Mouse (Mus musculus): ENCODE results near the gene Herc1. TPM values are rescaled to one million over a fixed set of nuclear protein-coding genes. Genes with fewer than 3 reads are reported as not detected.

Gene Herc1
- total RNA-seq (2014; fragmentation: Nextera tagmentation) (91.0 and 97.4 TPM in 2 replicates), total RNA-seq (2017) (96.9 and 106 TPM in 2 replicates)

- ATAC-seq (replicated peaks; ENCODE audit: low FRiP score, low TSS enrichment, poor library complexity, severe bottlenecking): peak; percentile 87
Observed at GRCm38 (mm10) chr9:66349860-66350787, at the start of gene Herc1. Herc1 (plus strand) TSS chr9:66350450.

GRCm38 (mm10) chr9:66304320-66305090 is 45.7 kb upstream of the Herc1 start:
- no peak for ATAC-seq (replicated peaks; ENCODE audit: low FRiP score, low TSS enrichment, poor library complexity, severe bottlenecking)

GRCm38 (mm10) chr9:66305121-66306112 is 44.8 kb upstream of the Herc1 start:
- ATAC-seq (replicated peaks; ENCODE audit: low FRiP score, low TSS enrichment, poor library complexity, severe bottlenecking): peak; percentile 38; the same call in 1 of the 2 replicates

DNA sequence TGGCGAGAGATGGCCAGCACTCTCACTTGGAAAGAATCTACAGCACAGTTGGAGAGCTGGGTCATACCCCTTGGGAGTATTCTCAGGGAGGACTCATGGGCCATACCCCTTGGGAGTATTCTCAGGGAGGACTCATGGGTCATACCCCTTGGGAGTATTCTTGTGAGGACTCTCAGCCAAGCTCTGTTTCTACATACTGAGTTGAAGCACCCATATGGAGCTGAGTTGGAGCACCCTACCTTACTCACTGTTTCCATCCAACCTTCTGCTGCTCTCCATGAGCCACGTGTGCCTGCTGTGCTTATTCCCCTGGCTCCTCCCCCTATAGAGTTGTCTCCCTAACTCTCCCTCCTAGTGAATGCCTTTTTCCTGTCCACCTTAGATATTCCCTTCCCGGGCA is 43.8 kb upstream of the Herc1 start:
- ATAC-seq (replicated peaks; ENCODE audit: low FRiP score, low TSS enrichment, poor library complexity, severe bottlenecking): no peak

GRCm38 (mm10) chr9:66307341-66307740 is 42.9 kb upstream of the Herc1 start:
- ATAC-seq (replicated peaks; ENCODE audit: low FRiP score, low TSS enrichment, poor library complexity, severe bottlenecking): peak; percentile 88

- ATAC-seq (replicated peaks; ENCODE audit: low FRiP score, low TSS enrichment, poor library complexity, severe bottlenecking): no peak
Observed at GRCm38 (mm10) chr9:66308741-66309140, 41.5 kb upstream of the Herc1 start.

DNA sequence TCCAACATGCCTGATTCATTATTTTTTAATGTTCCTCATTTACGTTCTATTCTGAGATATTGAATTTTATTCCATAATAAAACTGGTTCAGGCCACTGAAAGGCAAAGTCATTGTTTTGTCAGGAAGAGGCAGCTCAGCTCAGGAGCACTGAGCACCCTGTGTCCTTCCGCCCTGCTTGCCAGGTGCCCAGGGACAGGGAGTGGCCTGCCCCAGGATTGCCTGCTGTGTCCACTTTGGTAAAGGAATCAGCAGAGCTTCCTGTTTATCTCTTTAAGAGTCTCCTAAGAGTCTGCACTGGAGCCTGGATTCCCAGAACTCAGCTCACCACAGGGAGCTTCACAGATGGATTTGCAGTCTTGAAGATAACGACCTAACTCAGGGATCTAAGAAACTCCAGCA is 38.8 kb upstream of the Herc1 start:
- ATAC-seq (replicated peaks; ENCODE audit: low FRiP score, low TSS enrichment, poor library complexity, severe bottlenecking): no peak

DNA sequence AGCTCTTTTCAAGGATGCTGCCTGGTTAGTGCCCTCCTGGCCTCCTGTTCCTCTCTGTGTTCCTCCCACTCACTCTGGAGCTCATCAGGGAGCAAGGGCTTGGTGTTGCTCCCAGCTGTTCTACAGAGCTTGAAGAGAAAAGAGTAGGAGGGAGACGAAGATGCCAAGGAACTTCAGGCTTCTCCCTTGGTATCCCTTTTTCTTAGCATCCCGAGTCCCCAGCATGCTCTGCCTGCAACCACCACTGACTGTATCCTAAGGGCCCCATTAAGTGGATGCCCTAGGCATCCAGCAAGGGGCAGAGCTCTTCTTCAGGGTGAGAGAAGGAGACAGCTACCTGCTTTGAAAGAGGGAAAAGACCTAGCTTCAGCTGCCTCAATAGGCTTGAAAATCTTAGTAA is 33.6 kb upstream of the Herc1 start:
- ATAC-seq (replicated peaks; ENCODE audit: low FRiP score, low TSS enrichment, poor library complexity, severe bottlenecking): no peak

- ATAC-seq (replicated peaks; ENCODE audit: low FRiP score, low TSS enrichment, poor library complexity, severe bottlenecking): no peak
Observed at GRCm38 (mm10) chr9:66322010-66322931, 28.0 kb upstream of the Herc1 start.

DNA sequence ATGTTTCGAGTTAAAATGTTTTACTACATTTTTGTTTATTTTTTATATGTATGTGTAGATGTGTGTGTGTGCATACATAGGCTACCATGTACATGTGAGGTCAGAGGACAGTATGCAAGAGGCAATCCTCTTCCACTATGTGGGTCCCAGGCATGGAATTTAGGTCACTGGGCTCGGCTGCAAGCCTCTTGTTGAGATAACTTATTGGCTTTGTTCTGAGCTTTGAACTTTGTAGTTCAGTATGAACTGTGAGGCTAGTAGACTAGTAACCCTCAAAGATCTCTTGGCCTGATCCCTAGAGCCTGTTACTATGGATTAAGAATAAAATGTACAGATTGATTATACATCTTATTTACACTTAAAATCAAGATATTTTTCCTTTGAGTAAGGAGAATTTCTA is 23.4 kb upstream of the Herc1 start:
- ATAC-seq (replicated peaks; ENCODE audit: low FRiP score, low TSS enrichment, poor library complexity, severe bottlenecking): no peak

GRCm38 (mm10) chr9:66329474-66329873 is 20.8 kb upstream of the Herc1 start:
- no peak for ATAC-seq (replicated peaks; ENCODE audit: low FRiP score, low TSS enrichment, poor library complexity, severe bottlenecking)

DNA sequence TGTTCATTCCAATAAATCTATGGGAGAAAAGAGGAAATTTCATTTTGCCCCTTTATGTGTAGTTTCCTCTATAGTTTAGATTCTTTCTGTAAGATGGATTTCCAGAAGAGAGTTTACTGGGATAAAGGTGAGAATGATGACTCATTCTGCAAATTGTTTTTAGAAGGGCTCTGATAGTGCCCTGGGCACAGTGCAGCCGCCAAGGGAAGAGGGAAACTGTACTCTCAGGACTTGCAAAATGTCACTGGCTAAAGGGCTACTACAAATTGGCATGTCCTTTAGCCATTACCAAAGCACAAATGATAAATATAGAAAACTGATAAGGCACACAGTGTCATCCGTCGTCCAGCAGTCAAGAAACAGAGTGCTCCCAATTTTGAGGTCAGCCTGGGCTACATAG is 19.8 kb upstream of the Herc1 start:
- no peak for ATAC-seq (replicated peaks; ENCODE audit: low FRiP score, low TSS enrichment, poor library complexity, severe bottlenecking)

- ATAC-seq (replicated peaks; ENCODE audit: low FRiP score, low TSS enrichment, poor library complexity, severe bottlenecking): no peak
Observed at GRCm38 (mm10) chr9:66331548-66331947, 18.7 kb upstream of the Herc1 start.

DNA sequence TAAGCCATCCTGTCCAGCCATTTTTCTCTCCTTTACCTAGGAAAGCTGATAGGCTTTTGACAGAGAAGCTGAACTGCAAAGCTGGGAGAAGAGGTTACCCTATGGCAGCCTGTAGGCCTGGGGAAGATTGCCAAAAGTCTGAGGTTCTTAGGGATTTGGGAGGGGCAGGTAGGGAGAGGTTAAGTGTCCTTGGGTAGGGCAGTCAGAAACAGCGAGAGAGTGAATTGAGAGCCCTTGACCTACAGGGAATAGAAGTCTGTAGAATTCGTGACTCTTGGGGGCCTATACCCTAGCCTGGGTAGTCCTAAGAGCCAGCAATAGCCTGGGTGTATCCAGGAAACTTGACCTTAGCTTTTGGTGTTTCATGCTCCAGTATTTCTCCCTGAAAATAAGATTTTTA is 17.9 kb upstream of the Herc1 start:
- ATAC-seq (replicated peaks; ENCODE audit: low FRiP score, low TSS enrichment, poor library complexity, severe bottlenecking): no peak

- ATAC-seq (replicated peaks; ENCODE audit: low FRiP score, low TSS enrichment, poor library complexity, severe bottlenecking): no peak
Observed at GRCm38 (mm10) chr9:66337280-66337679, 13.0 kb upstream of the Herc1 start.

- no peak for ATAC-seq (replicated peaks; ENCODE audit: low FRiP score, low TSS enrichment, poor library complexity, severe bottlenecking)
Observed at GRCm38 (mm10) chr9:66338005-66338782, 12.1 kb upstream of the Herc1 start.

DNA sequence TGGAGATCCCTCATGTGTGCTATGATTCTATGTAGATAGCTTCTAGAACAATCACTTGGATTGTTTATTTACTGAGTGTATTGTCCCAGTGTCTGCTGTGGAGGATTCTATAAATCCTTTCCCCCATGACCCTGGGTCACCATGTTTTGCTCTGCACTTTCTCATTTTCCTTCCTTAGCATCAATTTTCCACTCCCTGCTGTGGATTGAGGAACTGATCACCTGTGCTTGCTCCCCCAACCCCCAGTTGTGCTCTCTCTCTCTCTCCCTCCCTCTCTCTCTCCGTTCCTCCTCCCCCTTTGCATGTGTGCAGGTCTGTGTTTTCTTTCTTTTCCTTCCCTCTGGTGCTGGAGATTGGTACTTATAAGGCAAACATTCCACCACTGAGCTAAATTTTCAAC is 10.5 kb upstream of the Herc1 start:
- ATAC-seq (replicated peaks; ENCODE audit: low FRiP score, low TSS enrichment, poor library complexity, severe bottlenecking): no peak
